Mouse (Mus musculus): Measurements from ENCODE around the gene Slc8b1. TPM values are rescaled to one million over a fixed set of nuclear protein-coding genes. Genes with fewer than 3 reads are reported as not detected.

Slc8b1 gene
- total RNA-seq, 2 experiments from 2014 or later = 31.7 to 60.5 TPM

- no peak for ATAC-seq (ENCODE audit: poor library complexity, severe bottlenecking)
Measured at GRCm38 (mm10) chr5:120524736-120525135, 13.8 kb downstream of the Slc8b1 start.

DNA sequence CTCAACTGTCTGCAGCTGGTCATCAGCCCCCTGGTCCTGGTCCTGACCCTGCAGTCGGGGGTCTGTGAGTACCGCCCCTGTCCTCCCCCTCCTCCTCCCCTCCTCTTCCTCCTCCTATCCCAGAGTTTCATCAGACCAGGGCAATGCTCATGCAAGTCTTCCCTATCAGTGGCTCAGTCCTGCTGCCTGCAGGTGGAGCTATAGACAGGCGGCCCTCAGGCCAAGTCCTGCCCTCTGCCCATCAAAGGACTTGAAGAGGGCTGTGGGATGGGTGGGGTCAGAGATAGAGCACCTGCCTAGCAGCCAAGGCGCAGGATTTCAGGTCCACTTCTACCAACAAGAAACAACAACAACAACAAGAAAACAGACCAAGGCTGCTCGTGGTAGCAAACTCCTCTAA is 14.8 kb downstream of the Slc8b1 start:
- ATAC-seq (ENCODE audit: poor library complexity, severe bottlenecking) = 0 out of 2 replicates have a peak, but pooled peaks have one; percentile 17

GRCm38 (mm10) chr5:120526311-120526710 is 15.3 kb downstream of the Slc8b1 start:
- peak; percentile 56 for ATAC-seq (ENCODE audit: poor library complexity, severe bottlenecking)

GRCm38 (mm10) chr5:120527296-120527964 is 16.5 kb downstream of the Slc8b1 start:
- peak; percentile 77 for ATAC-seq (ENCODE audit: poor library complexity, severe bottlenecking)

DNA sequence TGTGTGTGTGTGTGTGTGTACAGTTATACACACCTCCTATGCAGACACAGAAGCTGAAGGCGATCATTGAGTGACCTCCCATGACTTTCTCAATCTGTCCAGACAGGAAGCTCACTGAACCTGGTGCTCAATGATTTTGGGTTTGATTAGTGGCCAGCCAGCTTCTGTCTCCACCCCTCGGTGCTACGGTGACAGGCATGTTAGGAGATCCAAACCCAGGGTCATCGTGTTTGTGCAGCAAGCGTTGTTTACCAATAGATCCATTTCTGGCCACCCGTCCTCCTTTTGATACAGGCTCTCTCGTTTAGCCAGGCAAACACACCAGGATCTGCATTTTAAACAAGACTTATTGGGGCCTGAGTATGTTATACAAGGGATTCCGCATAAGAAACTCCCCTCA is 20.7 kb downstream of the Slc8b1 start:
- ATAC-seq (ENCODE audit: poor library complexity, severe bottlenecking) = no peak

- no peak for ATAC-seq (ENCODE audit: poor library complexity, severe bottlenecking)
Measured at GRCm38 (mm10) chr5:120534071-120534685, 23.2 kb downstream of the Slc8b1 start.

GRCm38 (mm10) chr5:120534686-120535075 is 23.7 kb downstream of the Slc8b1 start:
- no peak for ATAC-seq (ENCODE audit: poor library complexity, severe bottlenecking)

DNA sequence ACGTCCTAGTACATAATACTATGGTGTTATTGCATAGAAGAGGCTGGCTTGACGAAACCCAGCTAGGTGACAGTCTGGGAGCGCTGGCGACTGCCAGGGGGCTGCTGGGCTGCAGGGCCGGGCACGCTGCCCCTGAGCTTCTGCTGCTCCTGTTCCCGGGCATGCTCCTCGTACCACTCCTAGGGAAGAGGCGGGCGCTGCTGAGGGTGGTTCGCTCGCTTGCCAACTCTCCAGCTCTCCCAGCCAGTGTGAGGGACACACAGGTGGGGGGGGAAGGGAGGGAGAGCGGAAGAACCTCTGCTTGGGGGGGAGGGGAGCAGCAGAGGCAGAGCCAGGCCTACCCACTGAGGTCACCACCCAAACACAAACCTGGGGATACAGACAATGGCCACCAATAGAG is 25.1 kb downstream of the Slc8b1 start:
- ATAC-seq (ENCODE audit: poor library complexity, severe bottlenecking) = no peak

GRCm38 (mm10) chr5:120536632-120537031 is 25.7 kb downstream of the Slc8b1 start:
- no peak for ATAC-seq (ENCODE audit: poor library complexity, severe bottlenecking)

DNA sequence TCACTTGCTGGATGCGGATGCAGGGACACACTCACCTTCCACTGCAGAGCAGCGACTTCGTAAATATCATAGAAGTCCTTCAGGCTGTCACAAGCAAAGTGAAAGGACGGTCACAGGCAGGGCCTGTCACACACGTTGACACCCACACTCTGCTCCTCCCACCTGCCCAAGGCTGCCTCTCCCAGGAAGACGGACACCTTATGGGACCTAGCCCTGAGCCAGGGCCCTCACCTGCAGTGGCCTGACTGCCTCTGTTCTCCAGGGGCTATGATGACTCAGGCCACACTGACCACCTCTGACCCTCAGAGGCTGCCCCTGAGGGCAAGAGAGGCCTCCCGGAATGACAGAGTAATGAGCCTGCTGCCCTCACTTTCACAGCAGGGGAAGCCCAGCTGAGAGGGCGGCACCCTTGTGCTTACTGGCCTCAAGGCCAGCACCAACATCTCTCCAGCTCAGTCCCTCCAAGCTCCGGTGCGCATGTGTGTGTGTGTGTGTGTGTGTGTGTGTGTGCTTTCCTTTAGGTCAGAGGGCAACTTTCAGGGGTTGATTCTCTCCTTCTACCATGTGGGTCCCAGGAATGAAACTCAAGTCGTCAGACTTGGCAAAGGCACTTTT is 37.4 kb downstream of the Slc8b1 start:
- ATAC-seq (ENCODE audit: poor library complexity, severe bottlenecking) = no peak

GRCm38 (mm10) chr5:120550137-120550536 is 39.2 kb downstream of the Slc8b1 start:
- no peak for ATAC-seq (ENCODE audit: poor library complexity, severe bottlenecking)

GRCm38 (mm10) chr5:120550673-120551072 is 39.7 kb downstream of the Slc8b1 start:
- no peak for ATAC-seq (ENCODE audit: poor library complexity, severe bottlenecking)

DNA sequence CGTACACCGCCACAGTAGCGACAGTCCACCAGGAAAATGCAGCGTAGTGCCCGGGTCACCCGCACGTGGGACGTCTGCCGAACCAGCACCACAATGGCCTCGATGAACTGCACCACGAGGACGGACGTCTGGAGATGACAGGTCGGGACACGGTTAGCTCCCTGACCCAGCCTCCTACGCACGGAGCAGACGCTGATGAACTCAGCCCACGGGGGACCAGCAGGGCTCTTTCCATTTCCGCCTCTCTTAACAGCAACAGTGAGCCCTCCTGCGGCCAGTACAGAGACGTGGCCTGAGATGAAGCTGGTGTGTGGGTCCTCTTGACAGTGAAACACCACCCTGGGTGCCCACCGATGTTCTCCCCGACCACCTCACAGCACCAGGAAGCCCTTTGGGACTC is 44.9 kb downstream of the Slc8b1 start:
- ATAC-seq (ENCODE audit: poor library complexity, severe bottlenecking) = no peak

GRCm38 (mm10) chr5:120558041-120558440 is 47.1 kb downstream of the Slc8b1 start:
- ATAC-seq (ENCODE audit: poor library complexity, severe bottlenecking) = no peak

- ATAC-seq (ENCODE audit: poor library complexity, severe bottlenecking) = peak; percentile 81
Measured at GRCm38 (mm10) chr5:120558762-120559161, 47.8 kb downstream of the Slc8b1 start.

- peak; percentile 54 for ATAC-seq (ENCODE audit: poor library complexity, severe bottlenecking)
Measured at GRCm38 (mm10) chr5:120560129-120560615, 49.2 kb downstream of the Slc8b1 start.

DNA sequence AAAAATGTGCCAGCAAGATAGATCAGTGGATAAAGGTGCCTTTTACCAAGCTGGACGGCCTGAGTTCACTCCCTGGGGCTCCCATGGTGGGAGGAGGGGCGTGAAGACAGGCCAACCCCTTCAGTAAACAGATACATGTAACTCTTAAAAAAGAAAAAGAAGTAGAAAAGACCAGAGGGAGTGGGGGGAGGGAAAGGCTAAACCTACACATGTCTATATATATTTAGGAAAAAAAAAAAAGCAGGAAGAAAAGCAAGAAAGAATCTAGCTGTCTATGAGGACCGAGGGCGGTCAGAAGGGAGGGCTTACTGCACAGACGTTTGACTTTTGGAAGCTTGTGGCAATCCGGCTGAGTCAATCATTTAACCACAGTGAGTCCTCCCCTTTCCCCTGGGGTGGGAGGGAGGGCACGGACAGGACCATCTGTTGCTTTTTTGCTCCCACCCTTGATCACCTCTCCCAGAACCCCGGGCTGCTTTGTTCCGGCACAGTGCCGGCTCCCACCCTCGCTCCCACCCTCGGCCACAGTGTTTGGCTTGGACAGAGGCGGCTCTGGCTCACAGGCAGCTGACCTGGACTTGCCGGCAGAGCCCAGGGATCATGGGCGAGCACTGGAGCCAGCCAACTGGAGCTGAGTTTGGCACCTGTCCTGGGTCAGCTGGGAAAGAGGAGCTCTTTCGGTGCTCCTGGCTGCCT is 49.8 kb downstream of the Slc8b1 start:
- ATAC-seq (ENCODE audit: poor library complexity, severe bottlenecking) = peak; percentile 53

DNA sequence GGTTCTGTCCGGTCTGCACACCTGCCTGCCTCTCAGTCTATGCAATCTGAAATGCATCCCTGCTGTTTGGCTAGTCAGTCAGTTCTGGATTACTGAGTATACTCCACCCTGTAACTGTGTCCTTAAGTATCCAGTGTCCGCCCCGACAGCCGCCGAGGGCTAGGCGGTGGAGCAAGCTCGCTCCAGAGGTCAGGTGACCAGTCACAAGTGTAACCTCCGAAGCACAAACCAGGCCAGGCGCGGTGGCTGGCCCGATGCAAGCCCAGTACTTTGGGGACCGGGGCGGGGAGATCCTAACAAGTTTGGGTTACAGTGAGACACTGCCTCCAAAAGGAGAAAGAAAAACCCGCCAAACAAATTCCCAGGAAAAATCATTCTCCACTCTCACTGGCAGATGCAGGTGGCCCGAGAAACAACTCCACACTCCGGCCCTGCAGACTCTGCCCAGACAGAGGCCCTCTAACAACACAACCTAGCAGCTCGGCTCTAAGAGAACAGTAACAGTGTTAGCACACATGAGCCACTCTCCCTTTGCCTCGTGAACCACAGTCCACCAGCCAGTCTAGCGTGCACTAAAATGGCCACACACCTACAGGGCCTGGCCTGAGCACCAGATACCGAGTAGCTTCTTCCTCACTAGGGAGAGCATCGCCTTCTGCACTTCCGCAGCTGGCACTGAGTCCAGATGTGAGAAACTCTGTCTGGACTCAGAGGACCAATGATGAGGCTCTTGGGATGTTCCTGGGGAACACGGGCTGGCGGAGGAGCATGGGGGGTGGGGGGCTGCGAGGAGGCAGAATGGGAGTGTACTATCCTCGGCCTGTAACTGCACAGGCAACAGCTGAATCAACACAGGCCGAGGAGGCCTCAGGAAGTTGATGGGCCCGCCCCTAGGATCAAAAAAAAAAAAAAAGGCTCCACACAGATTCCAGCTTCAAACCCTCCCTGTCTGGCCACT is 52.3 kb downstream of the Slc8b1 start:
- no peak for ATAC-seq (ENCODE audit: poor library complexity, severe bottlenecking)

DNA sequence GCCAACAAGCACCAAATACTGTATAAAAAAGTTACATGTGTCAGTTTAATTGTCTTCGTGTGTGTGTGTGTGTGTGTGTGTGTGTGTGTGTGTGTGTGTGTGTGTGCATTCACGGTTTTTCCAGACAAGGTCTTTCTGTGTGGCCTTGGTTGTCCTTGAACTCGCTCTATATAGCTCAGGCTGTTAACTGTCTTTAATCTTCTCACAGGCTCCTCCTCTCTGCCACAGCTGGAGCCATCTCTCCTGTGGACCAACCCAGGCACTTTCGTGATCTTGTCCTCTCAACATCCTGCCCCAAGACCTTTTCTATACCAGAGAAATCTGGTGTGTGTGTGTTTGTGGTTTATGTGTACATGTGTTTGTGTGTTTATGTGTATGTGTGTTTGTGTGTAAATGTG is 52.9 kb downstream of the Slc8b1 start:
- ATAC-seq (ENCODE audit: poor library complexity, severe bottlenecking) = no peak

GRCm38 (mm10) chr5:120565171-120565905 is 54.4 kb downstream of the Slc8b1 start:
- ATAC-seq (ENCODE audit: poor library complexity, severe bottlenecking) = no peak

Data from megakaryocyte, adult 5-6 weeks (primary cell).